Mouse (Mus musculus) layer of hippocampus, postnatal 14 days (tissue): ENCODE measurements around the gene Srcap. TPM values are rescaled to one million over a fixed set of nuclear protein-coding genes. Genes with fewer than 3 reads are reported as not detected.

Experiments used
- microRNA-seq, 2 experiments: library from miRNA; unstranded; fragments of <30 nt; microRNA quantifications; one replicate each; pipeline ENCODE4 v1.2.0; 2021
- total RNA-seq, 2 experiments: library from RNA; stranded (reverse); gene quantifications; 2 replicates each; pipeline ENCODE4 v1.2.3; 2021

Gene Srcap
- total RNA-seq, 2 experiments from 2014 or later = 104 to 115 TPM

Small RNAs within 50 kb of the gene (microRNA-seq; reads per million reads assigned to microRNA genes)
- 0 reads per million in 2 experiments for gene Gm47278
- 0.28 to 0.45 reads per million in 2 experiments for gene Mir7060

Other genes with a start within 250 kb of the Srcap start
- 10 to 100 TPM; 47.4 to 50.6 TPM for gene Sephs2, start 237.9 kb upstream of the Srcap start, total RNA-seq
- gene Itgal, start 215.7 kb upstream of the Srcap start, total RNA-seq = under 1 TPM; 0.32 to 0.57 TPM
- gene Zfp768, start 166.4 kb upstream of the Srcap start, total RNA-seq = 10 to 100 TPM; 12.4 to 12.8 TPM
- gene Zfp747, start 135.9 kb upstream of the Srcap start, total RNA-seq = 1 to 10 TPM; 5.3 to 6.0 TPM
- gene 9130019O22Rik, start 124.8 kb upstream of the Srcap start, total RNA-seq = 1 to 10 TPM; 2.7 to 3.2 TPM
- gene E430018J23Rik, start 118.4 kb upstream of the Srcap start, total RNA-seq = 1 to 10 TPM; 6.1 to 7.4 TPM
- 1 to 10 TPM; 3.4 to 4.2 TPM for gene Zfp764, start 105.2 kb upstream of the Srcap start, total RNA-seq
- gene Zfp688, start 89.9 kb upstream of the Srcap start, total RNA-seq = 10 to 100 TPM; 10.6 to 10.7 TPM
- gene Zfp689, start 62.8 kb upstream of the Srcap start, total RNA-seq = 1 to 10 TPM; 7.3 to 8.1 TPM
- gene Prr14, start 52.4 kb upstream of the Srcap start, total RNA-seq = 10 to 100 TPM; 29.4 to 31.3 TPM
- gene Fbrs, start 32.8 kb upstream of the Srcap start, total RNA-seq = 10 to 100 TPM; 62.9 to 66.8 TPM
- gene Gm42715, start 7.6 kb downstream of the Srcap start, total RNA-seq = 10 to 100 TPM in 1 of 2 experiments, 1 to 10 TPM in 1; 9.8 to 11.0 TPM
- 1 to 10 TPM in 1 of 2 experiments, under 1 TPM in 1; 0.94 to 2.2 TPM for gene Tmem265, start 49.4 kb downstream of the Srcap start, total RNA-seq
- 10 to 100 TPM; 79.5 to 83.7 TPM for gene Phkg2, start 61.4 kb downstream of the Srcap start, total RNA-seq
- 10 to 100 TPM in 1 of 2 experiments, 1 to 10 TPM in 1; 9.3 to 12.4 TPM for gene Ccdc189, start 76.6 kb downstream of the Srcap start, total RNA-seq
- gene Rnf40, start 76.8 kb downstream of the Srcap start, total RNA-seq = 10 to 100 TPM; 69.9 to 72.1 TPM
- gene Zfp629, start 103.8 kb downstream of the Srcap start, total RNA-seq = 10 to 100 TPM; 21.3 to 22.6 TPM
- 10 to 100 TPM; 30.3 to 38.0 TPM for gene Bcl7c, start 196.9 kb downstream of the Srcap start, total RNA-seq
- gene Ctf1, start 200.8 kb downstream of the Srcap start, total RNA-seq = 1 to 10 TPM; 3.2 to 5.4 TPM
- not detected for gene Ctf2, start 220.2 kb downstream of the Srcap start, total RNA-seq
- gene Fbxl19, start 232.6 kb downstream of the Srcap start, total RNA-seq = 10 to 100 TPM; 73.0 to 73.5 TPM